Mouse (Mus musculus) forebrain, embryonic 14.5 days (tissue): ENCODE measurements around the gene Nyap1. TPM values are rescaled to one million over a fixed set of nuclear protein-coding genes. Genes with fewer than 3 reads are reported as not detected.

Experiments
- ATAC-seq: fragments of 200-750 bp; cut with Nextera tagmentation; 2 replicates; pipeline ENCODE4 v1.8.0; 2017; ENCODE audit warnings: mild to moderate bottlenecking, moderate library complexity
- DNase-seq: peaks from one replicate; pipeline ENCODE4 v3.0.0-alpha.2; 2015; ENCODE audit warnings: low spot score
- H3K27ac ChIP-seq: fragments of 300-500 bp; sonication (generic); 2 replicates; pipeline ENCODE4 v1.5.1; 2014; ENCODE audit warnings: low read depth, mild to moderate bottlenecking, control low read depth, low read length, moderate library complexity
- H3K27me3 ChIP-seq: fragments of 300-500 bp; sonication (generic); replicated peaks from 2 replicates; pipeline ENCODE4 v1.6.1; 2014; ENCODE audit warnings: low read length, control low read depth, mixed read lengths; ENCODE audit not compliant: control insufficient read depth, insufficient read depth
- H3K36me3 ChIP-seq: fragments of 300-500 bp; sonication (generic); 2 replicates; pipeline ENCODE4 v1.6.1; 2014; ENCODE audit warnings: low read length, control low read depth; ENCODE audit not compliant: control insufficient read depth, insufficient read depth
- H3K4me1 ChIP-seq: fragments of 300-500 bp; sonication (generic); 2 replicates; pipeline ENCODE4 v1.6.1; 2014; ENCODE audit warnings: antibody characterized with exemption, low read length, control low read depth; ENCODE audit not compliant: control insufficient read depth, insufficient read depth
- H3K4me2 ChIP-seq: fragments of 300-500 bp; sonication (generic); 2 replicates; pipeline ENCODE4 v1.6.1; 2014; ENCODE audit warnings: mild to moderate bottlenecking, control low read depth, low read length
- H3K4me3 ChIP-seq: fragments of 300-500 bp; sonication (generic); 2 replicates; pipeline ENCODE4 v1.5.1; 2014; ENCODE audit warnings: low read depth, low read length, control low read depth
- H3K9ac ChIP-seq: fragments of 300-500 bp; sonication (generic); 2 replicates; pipeline ENCODE4 v1.6.1; 2014; ENCODE audit warnings: mild to moderate bottlenecking, low read length, control low read depth, moderate library complexity
- H3K9me3 ChIP-seq: fragments of 300-500 bp; sonication (generic); replicated peaks from 2 replicates; pipeline ENCODE4 v1.6.1; 2016; ENCODE audit warnings: low read length, control low read depth, mixed read lengths; ENCODE audit not compliant: control insufficient read depth
- WGBS: fragments of 180-500 bp; shearing (Covaris S2); extraction: QIAGEN DNeasy Blood & Tissue Kit; methylation state at CpG from one replicate; pipeline ENCODE4 v1.1.7; 2014; 5-methylcytosine and 5-hydroxymethylcytosine counted together
- polyA plus RNA-seq: library from polyadenylated mRNA; unstranded; fragments of >200 nt; fragmentation: Nextera tagmentation; extraction: Ambion mirVana; gene quantifications from 2 replicates; pipeline ENCODE4 v1.2.1, GENCODE M21; 2014

Gene Nyap1
- polyA plus RNA-seq = 13.8 and 14.5 TPM in 2 replicates

DNA sequence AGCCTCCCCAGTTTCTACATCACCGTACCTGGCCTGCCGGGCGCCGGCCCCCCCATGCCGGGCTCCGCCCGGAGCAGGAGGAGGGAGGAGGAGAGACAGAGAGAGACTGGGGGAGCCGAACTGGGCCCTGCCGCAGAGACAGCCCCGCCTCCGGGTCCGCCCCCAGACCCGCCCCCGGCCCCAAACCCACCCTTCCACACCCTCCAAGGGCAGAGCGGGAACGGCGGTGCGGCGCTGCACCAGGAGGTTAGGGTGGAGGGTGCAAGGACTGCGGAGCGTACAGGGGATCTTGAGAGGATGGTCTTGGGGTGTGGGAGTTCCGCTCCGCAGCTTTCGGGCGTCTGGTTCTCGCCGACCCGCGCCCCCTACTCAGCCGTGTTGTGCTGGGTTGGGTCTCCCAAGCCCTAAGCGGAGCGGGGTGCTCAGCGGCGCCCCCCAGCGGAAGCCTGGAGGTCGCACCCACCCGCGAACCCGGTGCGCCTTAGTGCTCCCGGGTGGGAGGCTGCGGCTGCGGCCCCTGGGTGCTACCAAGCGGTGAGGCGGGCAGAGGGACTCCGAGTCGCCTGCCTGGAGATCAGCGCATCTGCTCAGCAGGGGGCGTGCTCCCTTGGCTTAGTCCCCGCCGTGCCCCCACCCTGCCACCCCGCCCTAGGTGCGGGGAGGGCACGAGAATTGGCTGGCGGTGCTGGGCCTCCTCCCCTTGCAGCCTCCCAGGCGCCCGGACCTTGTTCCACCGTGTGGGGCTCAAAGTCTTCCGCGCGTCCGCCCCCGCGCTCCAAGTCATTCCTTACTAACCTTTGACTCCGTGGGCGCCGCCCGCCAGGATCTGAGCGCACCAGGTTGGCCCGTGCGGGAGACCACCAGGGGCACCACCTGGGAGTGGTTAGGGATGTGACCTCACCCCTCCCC, at the start of gene Nyap1:
Nyap1 (minus strand) TSS at position 585 of the 909 bp plus-strand sequence.
- peak; percentile 88 for ATAC-seq
- peaks cover 19% of the 10 kb centered on the region for H3K36me3 ChIP-seq
- no peaks in the 10 kb centered on the region for H3K27me3 ChIP-seq
- peak within 1 kb of the TSS; percentile 60 for H3K4me3 ChIP-seq
- peak within 1 kb of the TSS; percentile 87 for H3K27ac ChIP-seq
- under 1% methylated on average over 51 of the region's 71 CpGs for WGBS
- peak within 1 kb of the TSS; percentile 85 for H3K9ac ChIP-seq
- peaks cover 33% of the 10 kb centered on the region for H3K4me1 ChIP-seq
- peak within 1 kb of the TSS; percentile 89 for H3K4me2 ChIP-seq
- no peaks in the 10 kb centered on the region for H3K9me3 ChIP-seq
- DNase-seq = peak; percentile 86

DNA sequence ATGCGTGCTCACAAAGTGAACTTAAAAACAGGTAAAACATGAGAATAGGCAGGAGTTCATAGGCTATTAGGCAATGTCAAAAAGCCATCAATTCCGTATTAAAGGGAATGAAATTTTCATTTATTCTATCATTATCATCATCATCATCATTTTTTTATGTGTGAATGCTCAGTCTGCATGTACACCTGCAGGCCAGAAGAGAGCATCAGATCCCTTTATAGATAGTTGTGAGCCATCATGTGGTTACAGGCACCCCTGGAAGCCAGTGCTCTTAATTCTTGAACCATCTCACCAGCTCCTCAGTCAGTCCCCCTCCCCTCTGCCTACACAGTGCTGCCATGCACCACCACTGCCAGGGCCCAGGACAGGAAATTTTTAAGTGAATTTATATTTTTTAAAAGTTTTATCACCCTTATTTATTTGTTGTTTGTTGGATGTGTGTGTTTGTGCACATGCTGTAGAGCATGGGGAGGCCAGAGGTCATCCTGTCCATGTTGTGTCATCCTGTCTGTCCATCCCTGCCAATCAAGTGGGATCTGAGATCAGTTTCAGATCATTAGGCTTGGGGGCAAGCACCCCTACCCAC, 47.6 kb upstream of the Nyap1 start:
- H3K9me3 ChIP-seq = no peaks in the 10 kb centered on the region
- WGBS = 94% methylated on average over 2 of the region's 2 CpGs
- no peak overlapping the region for H3K27ac ChIP-seq
- ATAC-seq (no peak), DNase-seq (no peak)
- no peaks in the 10 kb centered on the region for H3K27me3 ChIP-seq
- no peak overlapping the region for H3K4me3 ChIP-seq
- H3K36me3 ChIP-seq = peaks cover 7% of the 10 kb centered on the region
- no peak overlapping the region for H3K9ac ChIP-seq
- H3K4me2 ChIP-seq = no peak overlapping the region
- H3K4me1 ChIP-seq = peaks cover 12% of the 10 kb centered on the region

DNA sequence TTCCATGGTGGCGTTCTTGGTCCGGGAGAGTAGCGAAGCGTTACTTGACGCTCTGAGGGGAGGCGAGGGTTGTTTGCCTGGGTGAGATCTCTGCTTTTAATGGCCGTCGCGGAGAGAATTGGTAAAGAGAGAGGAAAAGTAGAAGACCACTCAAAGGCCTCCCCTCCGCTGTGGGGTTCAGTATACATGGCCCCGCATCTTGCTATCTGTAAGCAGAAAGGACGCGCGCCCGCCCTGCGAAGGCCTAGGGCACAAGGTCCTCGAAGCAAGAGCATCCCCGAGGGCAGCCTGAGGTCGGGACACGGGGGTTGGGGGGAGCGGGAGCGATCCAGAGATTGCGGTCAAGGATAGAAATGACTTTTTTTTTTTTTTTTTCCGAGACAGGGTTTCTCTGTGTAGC, 46.8 kb upstream of the Nyap1 start:
- Histone ChIP-seq H3K27ac (no peak overlapping the region), H3K4me1 (peaks cover 21% of the 10 kb centered on the region), H3K36me3 (peaks cover 14% of the 10 kb centered on the region), H3K27me3 (no peaks in the 10 kb centered on the region), H3K9me3 (no peaks in the 10 kb centered on the region), H3K4me3 (peak overlapping the region; percentile 89), H3K4me2 (peak overlapping the region; percentile 94), H3K9ac (0 out of 2 replicates have a peak overlapping the region, but pooled peaks have one; percentile 21)
- 77% methylated on average over 24 of the region's 24 CpGs for WGBS
- DNase-seq (no peak), ATAC-seq (no peak)

DNA sequence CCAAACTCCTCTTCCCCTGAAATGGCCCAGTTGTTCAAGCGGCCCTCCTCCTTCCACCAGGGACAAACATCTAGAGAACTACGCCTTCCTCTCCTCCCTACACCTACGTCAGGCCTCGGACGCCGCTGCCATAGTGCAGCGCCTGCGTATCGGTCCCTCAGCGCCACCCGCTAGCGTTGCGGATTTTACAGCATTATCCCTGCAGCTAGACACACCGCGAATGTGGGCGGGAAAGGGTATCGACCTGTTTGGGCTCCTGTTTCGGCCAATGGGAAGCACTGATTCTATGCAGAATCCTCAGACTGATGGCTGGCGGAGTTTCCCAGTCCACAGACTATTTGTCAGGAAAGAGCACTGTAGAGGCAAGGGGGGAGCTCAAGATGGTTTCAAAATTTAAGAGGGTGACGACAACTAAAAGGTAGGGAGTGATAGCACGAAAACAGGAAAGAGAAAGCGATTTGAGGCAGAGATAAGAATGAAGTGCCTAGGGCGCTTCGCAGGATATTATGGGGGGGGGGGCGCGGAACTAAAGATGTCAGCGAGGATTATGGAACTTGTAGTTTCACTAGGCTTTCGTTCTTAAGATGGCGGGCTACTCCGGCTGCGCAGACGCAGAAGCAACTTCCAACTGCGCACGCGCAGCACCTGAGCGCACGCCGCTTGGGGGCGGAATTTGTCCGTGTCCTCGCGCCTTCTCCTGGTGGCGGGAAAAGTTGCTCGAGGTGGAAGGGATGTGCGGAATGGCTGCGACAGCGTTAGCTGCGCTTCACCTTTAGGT, 45.9 kb upstream of the Nyap1 start, which contains the start of the genes Mepce and Zcwpw1:
Mepce (minus strand) TSS at position 505 of the 778 bp plus-strand sequence.
Zcwpw1 (plus strand) TSS at position 648 of the 778 bp plus-strand sequence.
- H3K9ac ChIP-seq = peak within 1 kb of the TSS; percentile 67
- H3K36me3 ChIP-seq = peaks cover 22% of the 10 kb centered on the region
- no peaks in the 10 kb centered on the region for H3K27me3 ChIP-seq
- ATAC-seq = peak; percentile 62
- H3K4me2 ChIP-seq = peak within 1 kb of the TSS; percentile 94
- H3K9me3 ChIP-seq = no peaks in the 10 kb centered on the region
- H3K27ac ChIP-seq = peak within 1 kb of the TSS; percentile 98
- peaks cover 26% of the 10 kb centered on the region for H3K4me1 ChIP-seq
- WGBS = under 1% methylated on average over 48 of the region's 48 CpGs
- peak; percentile 98 for DNase-seq
- peak within 1 kb of the TSS; percentile 89 for H3K4me3 ChIP-seq

DNA sequence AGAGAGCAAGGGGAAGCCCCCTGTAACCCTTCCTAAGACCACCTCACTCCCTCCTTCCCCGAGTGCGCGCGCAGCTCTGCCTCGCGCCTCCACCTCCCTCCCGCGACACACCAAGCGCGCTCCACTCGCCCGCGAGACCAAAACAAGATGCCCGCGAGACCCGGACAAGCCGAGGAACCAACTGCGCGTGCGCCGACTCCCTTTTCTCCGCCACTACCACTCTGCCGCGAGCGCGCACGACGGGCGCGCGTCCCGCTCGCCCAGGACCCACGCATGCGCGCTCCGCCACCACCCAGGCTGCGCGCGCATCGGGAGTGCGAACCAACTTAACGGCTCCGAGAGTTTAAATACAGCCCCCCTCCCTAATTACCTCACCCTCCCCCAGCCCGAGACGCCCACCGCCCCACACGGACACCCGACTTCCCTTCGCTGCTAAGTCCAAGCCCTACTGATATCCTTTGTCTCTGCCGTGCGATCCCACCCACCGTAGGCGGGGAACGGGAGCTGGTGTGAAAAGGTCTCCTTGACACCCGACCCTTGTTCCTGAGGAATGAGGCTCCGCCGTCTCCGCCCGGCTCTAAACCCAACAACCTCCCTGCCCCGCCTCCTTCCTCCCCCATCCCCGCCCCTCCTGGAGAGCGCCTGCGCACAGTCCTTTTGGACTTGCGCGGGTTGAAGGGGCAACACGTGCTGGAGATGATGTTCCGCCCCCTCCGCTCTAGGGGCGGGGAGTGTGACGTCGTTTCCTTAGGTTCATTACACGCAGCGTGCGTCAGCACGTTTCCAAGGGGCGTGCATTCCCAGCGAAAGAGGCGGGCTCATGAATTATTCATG, 44.9 kb upstream of the Nyap1 start:
- peaks cover 32% of the 10 kb centered on the region for H3K36me3 ChIP-seq
- H3K9ac ChIP-seq = peak overlapping the region; percentile 93
- peak overlapping the region; percentile 98 for H3K27ac ChIP-seq
- H3K27me3 ChIP-seq = no peaks in the 10 kb centered on the region
- ATAC-seq = peak; percentile 81
- peak overlapping the region; percentile 89 for H3K4me3 ChIP-seq
- under 1% methylated on average over 63 of the region's 79 CpGs for whole genome bisulfite sequencing
- H3K4me2 ChIP-seq = peak overlapping the region; percentile 94
- H3K9me3 ChIP-seq = no peaks in the 10 kb centered on the region
- DNase-seq = peak; percentile 100
- peaks cover 26% of the 10 kb centered on the region for H3K4me1 ChIP-seq

DNA sequence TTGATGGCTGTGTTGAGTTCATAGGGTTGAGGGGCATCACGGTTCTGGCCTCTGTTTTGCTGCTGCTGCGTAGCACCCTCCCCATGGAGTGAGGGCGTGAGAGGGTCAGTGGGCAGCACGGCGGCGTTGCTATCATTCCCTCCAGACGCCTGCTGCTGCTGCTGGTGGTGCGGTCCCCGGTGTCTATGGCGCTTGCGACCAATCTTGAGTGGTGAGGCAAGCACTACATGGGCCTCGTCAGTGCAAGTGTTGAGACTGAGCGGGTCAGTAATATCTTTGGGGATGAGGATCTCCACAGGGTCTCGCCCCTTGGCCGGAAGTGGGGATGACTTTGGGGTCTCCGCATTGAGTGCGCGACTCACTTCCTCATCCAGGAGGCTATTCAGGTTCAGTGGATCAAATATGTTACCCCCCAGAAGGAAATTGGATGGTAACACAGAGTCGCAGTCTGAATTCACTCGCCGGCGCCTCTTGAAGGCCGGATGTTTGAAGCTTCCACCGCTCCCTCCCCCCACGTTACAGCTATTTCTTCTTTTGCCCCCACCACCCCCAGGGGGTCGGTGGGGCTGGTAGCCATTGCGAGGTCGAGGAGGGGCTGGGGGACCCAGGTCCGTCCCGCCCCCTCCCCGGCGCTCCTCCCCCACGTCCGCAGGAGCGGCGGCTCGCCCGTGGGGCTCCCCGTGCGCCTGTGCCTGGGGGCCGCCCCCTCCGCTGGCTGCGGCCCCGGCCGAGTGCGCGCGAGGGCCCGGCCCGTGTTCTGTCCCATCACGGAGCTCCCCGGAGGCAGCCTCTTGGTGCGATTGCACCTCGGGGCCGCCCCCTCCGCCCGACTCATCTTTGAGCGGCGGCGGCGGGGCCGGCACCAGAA, 44.0 kb upstream of the Nyap1 start:
- ATAC-seq = peak; percentile 25
- peak overlapping the region; percentile 93 for H3K9ac ChIP-seq
- 6% methylated on average over 56 of the region's 62 CpGs for WGBS
- peak overlapping the region; percentile 98 for H3K27ac ChIP-seq
- H3K9me3 ChIP-seq = no peaks in the 10 kb centered on the region
- H3K4me2 ChIP-seq = peak overlapping the region; percentile 94
- DNase-seq = peak; percentile 52
- H3K4me1 ChIP-seq = peaks cover 29% of the 10 kb centered on the region
- H3K4me3 ChIP-seq = peak overlapping the region; percentile 89
- H3K36me3 ChIP-seq = peaks cover 41% of the 10 kb centered on the region
- no peaks in the 10 kb centered on the region for H3K27me3 ChIP-seq

DNA sequence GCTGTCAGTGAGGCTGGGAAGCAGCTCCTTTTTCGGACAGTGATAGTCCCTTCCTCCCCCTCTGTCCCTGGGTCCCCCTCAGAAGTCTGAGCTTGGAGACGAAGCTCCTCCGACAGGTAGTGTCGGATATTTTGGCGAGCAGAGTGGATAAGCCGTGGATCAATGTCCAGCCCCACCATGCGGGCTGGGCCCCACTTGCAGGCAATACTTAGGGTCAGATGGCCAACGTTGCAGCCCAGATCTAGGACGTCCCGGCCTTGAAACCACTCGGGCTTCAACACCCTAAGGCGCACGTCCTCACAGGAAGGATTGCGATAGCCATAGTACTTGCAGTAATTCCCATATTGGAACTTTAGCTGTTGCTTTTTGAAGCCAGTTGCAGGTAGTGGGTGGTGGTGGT, 43.1 kb upstream of the Nyap1 start:
- DNase-seq (no peak), ATAC-seq (no peak)
- Histone ChIP-seq H3K4me2 (peak overlapping the region; percentile 94), H3K9me3 (no peaks in the 10 kb centered on the region), H3K9ac (peak overlapping the region; percentile 93), H3K27me3 (no peaks in the 10 kb centered on the region), H3K36me3 (peaks cover 46% of the 10 kb centered on the region), H3K4me1 (peaks cover 37% of the 10 kb centered on the region), H3K4me3 (peak overlapping the region; percentile 89), H3K27ac (no peak overlapping the region)
- WGBS = 86% methylated on average over 14 of the region's 14 CpGs
